Mouse (Mus musculus): ENCODE data around the gene Tmed10. TPM values are rescaled to one million over a fixed set of nuclear protein-coding genes. Genes with fewer than 3 reads are reported as not detected.

Tmed10 gene
- polyA plus RNA-seq, 1 experiment from 2014 or later = 319 TPM

DNA sequence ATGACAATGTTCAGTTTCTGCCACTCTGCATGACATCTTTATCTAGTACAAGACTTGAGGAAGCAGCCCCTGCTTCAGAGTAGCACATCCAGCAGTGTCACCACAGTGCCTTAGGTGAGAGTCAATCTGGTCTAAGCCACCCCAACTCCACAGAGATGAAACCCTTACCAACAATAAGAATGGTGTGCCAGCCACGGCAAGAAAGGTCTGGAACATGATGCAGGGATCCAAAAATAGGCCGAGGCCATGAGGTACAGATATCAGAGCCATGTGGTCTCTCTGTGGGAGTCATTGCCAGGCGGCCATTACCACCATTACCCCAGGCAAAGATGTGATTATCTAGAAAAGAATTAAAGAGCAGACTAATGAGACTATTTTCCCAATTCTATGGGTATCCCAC, 66.0 kb downstream of the Tmed10 start:
- WGBS = 44% methylated on average over 3 of the region's 3 CpGs
- Histone ChIP-seq H3K27me3 (replicated peaks) (no peaks in the 10 kb centered on the region), H3K4me2 (no peak overlapping the region), H3K9me3 (replicated peaks) (no peaks in the 10 kb centered on the region), H3K36me3 (peaks cover 96% of the 10 kb centered on the region), H3K4me3 (no peak overlapping the region), H3K27ac (ENCODE audit: poor library complexity, severe bottlenecking) (no peak overlapping the region), H3K4me1 (replicated peaks) (peaks cover 7% of the 10 kb centered on the region), H3K9ac (no peak overlapping the region)
- no peak for ATAC-seq (ENCODE audit: insufficient number of reproducible peaks, low FRiP score)

GRCm38 (mm10) chr12:85305247-85305892, 69.3 kb downstream of the Tmed10 start:
- H3K36me3 ChIP-seq = peaks cover 94% of the 10 kb centered on the region
- no peaks in the 10 kb centered on the region for H3K9me3 ChIP-seq (replicated peaks)
- WGBS = 43% methylated on average over 16 of the region's 16 CpGs
- peak overlapping the region; percentile 51 for H3K4me2 ChIP-seq
- H3K9ac ChIP-seq = peak overlapping the region; percentile 53; the same call in 1 of the 2 replicates
- H3K27me3 ChIP-seq (replicated peaks) = no peaks in the 10 kb centered on the region
- H3K4me1 ChIP-seq (replicated peaks) = peaks cover 7% of the 10 kb centered on the region
- H3K4me3 ChIP-seq = peak overlapping the region; percentile 18; the same call in 1 of the 2 replicates
- ATAC-seq (ENCODE audit: insufficient number of reproducible peaks, low FRiP score) = peak; percentile 44
- H3K27ac ChIP-seq (ENCODE audit: poor library complexity, severe bottlenecking) = peak overlapping the region; percentile 44; the same call in 1 of the 2 replicates

DNA sequence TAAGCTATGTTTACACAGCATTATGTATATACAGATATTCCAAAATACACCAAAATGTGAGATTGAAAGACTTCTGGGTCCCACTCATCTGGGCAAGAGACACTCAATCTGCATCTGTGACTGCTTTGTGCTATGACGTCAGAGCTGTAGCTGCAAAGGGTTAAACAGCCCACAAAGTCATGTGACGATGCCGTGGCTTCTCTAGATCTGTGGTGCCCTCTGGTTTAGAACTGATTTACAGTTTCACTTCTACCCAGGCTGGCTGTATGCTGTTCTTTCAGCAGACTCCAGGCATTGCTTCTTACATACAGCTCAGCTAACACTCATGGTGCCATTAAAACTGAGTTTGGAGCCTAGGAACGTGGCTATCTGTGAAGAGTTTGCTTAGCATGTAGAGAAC, 69.9 kb downstream of the Tmed10 start:
- Histone ChIP-seq H3K9me3 (replicated peaks) (no peaks in the 10 kb centered on the region), H3K9ac (0 out of 2 replicates have a peak overlapping the region, but pooled peaks have one; percentile 53), H3K27ac (ENCODE audit: poor library complexity, severe bottlenecking) (no peak overlapping the region), H3K4me1 (replicated peaks) (peaks cover 7% of the 10 kb centered on the region), H3K4me3 (no peak overlapping the region), H3K27me3 (replicated peaks) (no peaks in the 10 kb centered on the region), H3K4me2 (no peak overlapping the region), H3K36me3 (peaks cover 94% of the 10 kb centered on the region)
- ATAC-seq (ENCODE audit: insufficient number of reproducible peaks, low FRiP score) = no peak
- 72% methylated on average over 4 of the region's 4 CpGs for WGBS

DNA sequence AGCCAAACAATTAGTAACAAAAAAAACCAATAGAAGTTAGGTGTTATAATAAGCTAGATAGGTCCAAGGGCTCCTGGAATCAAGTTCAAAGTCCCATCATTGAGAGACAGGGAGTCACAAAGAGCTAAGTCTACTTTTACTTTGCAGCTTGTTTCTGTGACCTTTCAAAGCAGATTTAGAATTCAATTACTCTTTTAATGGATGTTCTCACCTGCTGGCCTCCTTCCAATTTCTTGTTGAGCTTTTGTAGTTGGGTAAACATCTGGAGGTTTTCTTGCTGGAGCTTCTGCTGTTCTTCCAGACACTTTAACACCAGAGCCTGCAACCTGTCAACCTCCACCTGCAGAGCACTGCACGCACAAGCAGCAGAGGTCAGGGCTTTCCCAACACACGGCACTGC, 71.4 kb downstream of the Tmed10 start:
- ATAC-seq (ENCODE audit: insufficient number of reproducible peaks, low FRiP score) = no peak

GRCm38 (mm10) chr12:85298835-85299180, 75.8 kb downstream of the Tmed10 start:
- H3K27me3 ChIP-seq (replicated peaks) = no peaks in the 10 kb centered on the region
- peaks cover 2% of the 10 kb centered on the region; the same call in 1 of the 2 replicates for H3K9me3 ChIP-seq (replicated peaks)
- peaks cover 42% of the 10 kb centered on the region for H3K36me3 ChIP-seq
- 88% methylated on average over 1 of the region's 1 CpGs for WGBS
- H3K4me3 ChIP-seq = no peak overlapping the region
- ATAC-seq (ENCODE audit: insufficient number of reproducible peaks, low FRiP score) = no peak
- no peak overlapping the region for H3K9ac ChIP-seq
- H3K4me1 ChIP-seq (replicated peaks) = no peaks in the 10 kb centered on the region
- no peak overlapping the region for H3K4me2 ChIP-seq
- H3K27ac ChIP-seq (ENCODE audit: poor library complexity, severe bottlenecking) = no peak overlapping the region

More for the DNA sequence above, 71.4 kb downstream of the Tmed10 start:
- Histone ChIP-seq H3K9me3 (replicated peaks) (no peaks in the 10 kb centered on the region), H3K27me3 (replicated peaks) (no peaks in the 10 kb centered on the region), H3K4me3 (no peak overlapping the region), H3K4me1 (replicated peaks) (peaks cover 7% of the 10 kb centered on the region), H3K27ac (ENCODE audit: poor library complexity, severe bottlenecking) (no peak overlapping the region), H3K9ac (no peak overlapping the region), H3K4me2 (no peak overlapping the region), H3K36me3 (peaks cover 84% of the 10 kb centered on the region)
- WGBS = 52% methylated on average over 2 of the region's 2 CpGs

GRCm38 (mm10) chr12:85298127-85298834, 76.4 kb downstream of the Tmed10 start:
- WGBS = 84% methylated on average over 11 of the region's 11 CpGs
- no peak overlapping the region for H3K4me2 ChIP-seq
- peaks cover 37% of the 10 kb centered on the region for H3K36me3 ChIP-seq
- no peak overlapping the region for H3K9ac ChIP-seq
- H3K9me3 ChIP-seq (replicated peaks) = peaks cover 4% of the 10 kb centered on the region; the same call in 1 of the 2 replicates
- no peaks in the 10 kb centered on the region for H3K27me3 ChIP-seq (replicated peaks)
- H3K4me1 ChIP-seq (replicated peaks) = no peaks in the 10 kb centered on the region
- no peak for ATAC-seq (ENCODE audit: insufficient number of reproducible peaks, low FRiP score)
- H3K27ac ChIP-seq (ENCODE audit: poor library complexity, severe bottlenecking) = no peak overlapping the region
- no peak overlapping the region for H3K4me3 ChIP-seq

DNA sequence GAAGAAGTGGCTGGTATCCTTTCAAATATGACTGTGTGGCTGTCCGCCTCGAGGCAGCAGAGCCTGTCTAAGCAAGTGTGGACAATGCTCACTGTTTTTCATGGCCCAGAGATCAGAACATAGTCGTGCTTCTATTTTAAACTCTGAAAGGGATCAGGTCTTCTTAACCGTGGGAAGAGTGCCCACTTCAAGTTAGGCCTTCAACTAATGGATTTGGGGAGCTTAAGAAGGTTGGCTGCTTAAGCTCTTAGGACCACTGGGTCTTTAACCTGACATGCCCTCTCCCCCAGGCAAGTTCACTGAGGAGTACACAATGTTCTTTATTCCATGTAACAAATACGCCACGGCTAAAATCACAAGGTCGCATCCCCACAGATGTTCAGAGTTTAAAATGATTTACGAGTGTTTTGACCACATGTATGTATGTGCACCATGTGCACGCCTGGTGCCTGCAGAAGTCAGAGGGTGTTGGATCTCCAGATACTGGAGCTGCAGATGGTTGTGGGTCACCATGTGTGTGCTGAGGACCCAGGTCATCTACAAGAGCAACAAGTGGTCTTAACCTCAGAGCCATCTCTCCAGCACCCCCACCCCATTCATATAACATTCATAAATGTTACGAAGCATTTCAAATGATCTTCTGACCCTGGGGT, 77.2 kb downstream of the Tmed10 start:
- Histone ChIP-seq H3K4me3 (no peak overlapping the region), H3K27me3 (replicated peaks) (no peaks in the 10 kb centered on the region), H3K36me3 (peaks cover 31% of the 10 kb centered on the region), H3K9me3 (replicated peaks) (peaks cover 5% of the 10 kb centered on the region; the same call in 1 of the 2 replicates), H3K4me1 (replicated peaks) (no peaks in the 10 kb centered on the region), H3K9ac (no peak overlapping the region), H3K27ac (ENCODE audit: poor library complexity, severe bottlenecking) (no peak overlapping the region), H3K4me2 (no peak overlapping the region)
- no peak for ATAC-seq (ENCODE audit: insufficient number of reproducible peaks, low FRiP score)
- WGBS = 79% methylated on average over 10 of the region's 10 CpGs

DNA sequence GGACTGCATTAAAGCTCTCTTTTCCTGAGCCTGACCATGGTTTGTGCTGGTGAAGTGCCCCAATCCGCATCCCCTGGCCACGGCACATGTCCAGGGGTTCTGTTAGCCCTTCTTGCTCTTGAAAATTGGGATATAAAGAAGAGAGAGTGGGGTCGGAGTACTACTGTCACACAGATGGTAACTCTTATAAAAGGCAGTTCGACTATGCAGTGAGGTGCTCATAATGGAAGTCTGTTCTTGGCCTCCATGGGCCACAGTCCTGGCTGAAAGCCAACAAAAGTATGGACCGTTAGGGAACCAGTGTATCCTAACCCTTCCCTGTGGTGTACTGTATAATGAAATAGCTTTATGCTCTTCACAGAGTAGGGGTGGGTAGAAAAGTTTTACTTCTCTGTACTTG, 77.7 kb downstream of the Tmed10 start:
- 0 out of 2 replicates have a peak, but pooled peaks cover 1% of the 10 kb centered on the region for H3K4me1 ChIP-seq (replicated peaks)
- H3K27ac ChIP-seq (ENCODE audit: poor library complexity, severe bottlenecking) = no peak overlapping the region
- WGBS = 74% methylated on average over 5 of the region's 5 CpGs

GRCm38 (mm10) chr12:85295506-85295905, 79.1 kb downstream of the Tmed10 start:
- Histone ChIP-seq H3K4me2 (no peak overlapping the region), H3K9ac (no peak overlapping the region), H3K27ac (ENCODE audit: poor library complexity, severe bottlenecking) (no peak overlapping the region), H3K27me3 (replicated peaks) (peaks cover 5% of the 10 kb centered on the region), H3K9me3 (replicated peaks) (peaks cover 5% of the 10 kb centered on the region; the same call in 1 of the 2 replicates), H3K4me3 (no peak overlapping the region), H3K36me3 (peaks cover 12% of the 10 kb centered on the region), H3K4me1 (replicated peaks) (0 out of 2 replicates have a peak, but pooled peaks cover 2% of the 10 kb centered on the region)
- ATAC-seq (ENCODE audit: insufficient number of reproducible peaks, low FRiP score) = no peak
- 82% methylated on average over 2 of the region's 2 CpGs for WGBS

More for the DNA sequence above, 77.7 kb downstream of the Tmed10 start:
- H3K9me3 ChIP-seq (replicated peaks) = peaks cover 5% of the 10 kb centered on the region; the same call in 1 of the 2 replicates
- no peak overlapping the region for H3K9ac ChIP-seq
- H3K27me3 ChIP-seq (replicated peaks) = no peaks in the 10 kb centered on the region
- ATAC-seq (ENCODE audit: insufficient number of reproducible peaks, low FRiP score) = no peak
- no peak overlapping the region for H3K4me2 ChIP-seq
- H3K36me3 ChIP-seq = peaks cover 26% of the 10 kb centered on the region
- H3K4me3 ChIP-seq = no peak overlapping the region

DNA sequence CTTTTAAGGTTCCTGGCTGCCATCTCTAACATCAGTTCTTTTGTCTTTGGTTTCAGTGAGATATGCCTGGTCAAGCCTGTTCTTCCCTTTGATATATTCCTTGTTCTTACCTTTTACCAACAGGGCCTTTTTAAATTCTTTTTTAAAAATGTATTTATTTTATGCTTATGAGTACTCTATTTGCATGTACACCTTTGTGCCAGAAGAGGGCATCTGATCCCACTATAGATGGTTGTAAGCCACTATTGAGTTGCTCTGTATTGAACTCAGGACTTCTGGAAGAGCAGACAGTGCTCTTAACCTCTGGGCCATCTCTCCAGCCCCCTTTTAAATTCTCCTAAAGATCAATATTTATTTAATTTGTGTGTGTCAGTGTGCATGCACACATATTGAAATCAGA, 81.7 kb downstream of the Tmed10 start:
- Histone ChIP-seq H3K9me3 (replicated peaks) (peaks cover 5% of the 10 kb centered on the region; the same call in 1 of the 2 replicates), H3K27ac (ENCODE audit: poor library complexity, severe bottlenecking) (no peak overlapping the region), H3K9ac (no peak overlapping the region), H3K4me1 (replicated peaks) (peaks cover 14% of the 10 kb centered on the region), H3K4me2 (no peak overlapping the region), H3K4me3 (no peak overlapping the region), H3K27me3 (replicated peaks) (peaks cover 14% of the 10 kb centered on the region), H3K36me3 (no peaks in the 10 kb centered on the region)
- no peak for ATAC-seq (ENCODE audit: insufficient number of reproducible peaks, low FRiP score)

DNA sequence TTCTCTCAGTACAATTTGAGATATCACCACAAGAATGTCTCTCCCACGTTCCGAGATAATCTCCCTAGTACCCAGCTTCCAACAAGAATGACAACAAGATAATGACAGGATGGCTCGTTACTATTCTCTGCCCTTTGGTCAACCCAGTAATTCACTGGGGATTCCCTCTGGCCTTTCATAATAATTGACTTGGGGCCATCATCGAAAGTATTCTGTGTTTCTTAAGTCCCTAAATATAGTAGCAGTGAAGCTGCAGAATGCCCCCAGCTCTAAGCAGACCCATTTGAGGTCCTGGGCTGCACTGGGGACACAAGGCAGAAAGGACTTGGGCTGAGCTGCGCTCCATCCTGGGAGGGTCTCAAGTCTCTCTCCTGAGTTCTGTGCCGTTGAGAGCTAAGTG, 82.4 kb downstream of the Tmed10 start:
- no peak overlapping the region for H3K4me2 ChIP-seq
- 50% methylated on average over 6 of the region's 6 CpGs for WGBS
- no peaks in the 10 kb centered on the region for H3K36me3 ChIP-seq
- ATAC-seq (ENCODE audit: insufficient number of reproducible peaks, low FRiP score) = no peak
- H3K9me3 ChIP-seq (replicated peaks) = peaks cover 5% of the 10 kb centered on the region; the same call in 1 of the 2 replicates
- H3K27ac ChIP-seq (ENCODE audit: poor library complexity, severe bottlenecking) = no peak overlapping the region
- H3K27me3 ChIP-seq (replicated peaks) = peaks cover 14% of the 10 kb centered on the region
- peaks cover 18% of the 10 kb centered on the region for H3K4me1 ChIP-seq (replicated peaks)
- H3K9ac ChIP-seq = no peak overlapping the region
- H3K4me3 ChIP-seq = no peak overlapping the region

Data from heart, embryonic 12.5 days (tissue).